Mouse (Mus musculus) olfactory bulb, adult 2 months (tissue): ENCODE results near the gene Ugp2.

Source experiments
- CTCF ChIP-seq: fragments of 200-500 bp; IDR thresholded peaks from 2 replicates; pipeline ENCODE4 v1.5.1; 2012; ENCODE audit warnings: low read depth, mild to moderate bottlenecking, low read length, moderate library complexity; ENCODE audit not compliant: insufficient read depth
- POLR2A ChIP-seq: fragments of 200-500 bp; IDR thresholded peaks from 2 replicates; pipeline ENCODE4 v1.6.1; 2012; ENCODE audit warnings: mild to moderate bottlenecking, low read depth, low read length, moderate library complexity; ENCODE audit not compliant: insufficient read depth

GRCm38 (mm10) chr11:21401248-21401647, 30.2 kb upstream of the Ugp2 start:
- no peak for TF ChIP-seq POLR2A
- no peak for TF ChIP-seq CTCF
